Comparison of ENCODE assay signal across 7 mouse cellular contexts in genomic region chr11:71032491-71033162, GRCm38 (mm10). TPM values are rescaled to one million over a fixed set of nuclear protein-coding genes. Genes with fewer than 3 reads are reported as not detected.
DNase-seq lines count a peak whose midpoint lies in the region; ATAC-seq lines count a peak whose summit lies in the region.

No protein-coding gene starts in this region.

- peaks cover 34% of the 10 kb centered on the region for H3K4me1 ChIP-seq in forebrain, embryonic 13.5 days
- H3K4me1 ChIP-seq in midbrain, embryonic 12.5 days: peaks cover 25% of the 10 kb centered on the region

- peak overlapping the region; percentile 72 for H3K4me2 ChIP-seq in forebrain, embryonic 13.5 days
- H3K4me2 ChIP-seq in midbrain, embryonic 12.5 days (replicated peaks): peak overlapping the region; percentile 64

- 1% methylated on average over 26 of the region's 26 CpGs for WGBS in forebrain, embryonic 13.5 days
- WGBS in midbrain, embryonic 12.5 days: 3% methylated on average over 26 of the region's 26 CpGs

- H3K9ac ChIP-seq in forebrain, embryonic 13.5 days: peak overlapping the region; percentile 84
- H3K9ac ChIP-seq in midbrain, embryonic 12.5 days (replicated peaks): peak overlapping the region; percentile 85

- H3K36me3 ChIP-seq in forebrain, embryonic 13.5 days (ENCODE audit: poor library complexity, severe bottlenecking): peaks cover 14% of the 10 kb centered on the region
- H3K36me3 ChIP-seq in midbrain, embryonic 12.5 days: peaks cover 6% of the 10 kb centered on the region

- no peaks in the 10 kb centered on the region for H3K9me3 ChIP-seq in forebrain, embryonic 13.5 days (replicated peaks)
- no peaks in the 10 kb centered on the region for H3K9me3 ChIP-seq in midbrain, embryonic 12.5 days

- ATAC-seq in forebrain, embryonic 13.5 days: peak; percentile 11; the same call in 1 of the 2 replicates
- ATAC-seq in midbrain, embryonic 12.5 days (ENCODE audit: low FRiP score, low read depth): peak; percentile 13; the same call in 1 of the 2 replicates

- no peaks in the 10 kb centered on the region for H3K27me3 ChIP-seq in forebrain, embryonic 13.5 days
- H3K27me3 ChIP-seq in midbrain, embryonic 12.5 days: no peaks in the 10 kb centered on the region

- peak overlapping the region; percentile 73 for H3K4me3 ChIP-seq in forebrain, embryonic 13.5 days
- H3K4me3 ChIP-seq in midbrain, embryonic 12.5 days: peak overlapping the region; percentile 74

- peak overlapping the region; percentile 99 for H3K27ac ChIP-seq in forebrain, embryonic 13.5 days
- peak overlapping the region; percentile 95 for H3K27ac ChIP-seq in midbrain, embryonic 12.5 days (replicated peaks)

- DNase-seq in lung, postnatal 10 days: peak; percentile 15
- DNase-seq in lung, postnatal 25 days (ENCODE audit: low spot score): no peak
- peak; percentile 16 to 34 for DNase-seq in layer of hippocampus, postnatal 25 days (ENCODE audit: extremely low spot score in 1 of 2, low spot score in 1 of 2)
- DNase-seq in yolk sac, embryonic 10.5 days (ENCODE audit: low spot score): peak; percentile 4
- no peak for DNase-seq in urinary bladder, postnatal 14 days (ENCODE audit: low spot score)

RNA-seq across cellular contexts. Expression of gene 6330403K07Rik, which starts 0.7 kb away (rescaled TPM):
- polyA plus RNA-seq in forebrain, embryonic 13.5 days (2015; fragmentation: Nextera tagmentation; extraction: Ambion mirVana): 425 and 437 TPM in 2 replicates
- 100 to 1,000 TPM; 172 to 217 TPM for total RNA-seq in layer of hippocampus, postnatal 25 days (2021)
- polyA plus RNA-seq in midbrain, embryonic 12.5 days (2016; fragmentation: Nextera tagmentation; extraction: Ambion mirVana): 406 and 410 TPM in 2 replicates

RNA-seq across cellular contexts. Expression of gene Derl2, which starts 13.0 kb away (rescaled TPM):
- 36.9 and 37.8 TPM in 2 replicates for polyA plus RNA-seq in forebrain, embryonic 13.5 days (2015; fragmentation: Nextera tagmentation; extraction: Ambion mirVana)
- 10 to 100 TPM; 23.6 to 27.1 TPM for total RNA-seq in layer of hippocampus, postnatal 25 days (2021)
- 44.6 and 47.1 TPM in 2 replicates for polyA plus RNA-seq in midbrain, embryonic 12.5 days (2016; fragmentation: Nextera tagmentation; extraction: Ambion mirVana)

RNA-seq across cellular contexts. Expression of gene Mis12, which starts 13.2 kb away (rescaled TPM):
- polyA plus RNA-seq in forebrain, embryonic 13.5 days (2015; fragmentation: Nextera tagmentation; extraction: Ambion mirVana): 51.3 and 53.5 TPM in 2 replicates
- 10 to 100 TPM; 12.9 to 15.7 TPM for total RNA-seq in layer of hippocampus, postnatal 25 days (2021)
- 52.7 and 57.1 TPM in 2 replicates for polyA plus RNA-seq in midbrain, embryonic 12.5 days (2016; fragmentation: Nextera tagmentation; extraction: Ambion mirVana)

RNA-seq across cellular contexts. Expression of gene Dhx33, which starts 28.4 kb away (rescaled TPM):
- polyA plus RNA-seq in forebrain, embryonic 13.5 days (2015; fragmentation: Nextera tagmentation; extraction: Ambion mirVana): 11.9 and 14.8 TPM in 2 replicates
- 10 to 100 TPM; 54.2 to 56.4 TPM for total RNA-seq in layer of hippocampus, postnatal 25 days (2021)
- polyA plus RNA-seq in midbrain, embryonic 12.5 days (2016; fragmentation: Nextera tagmentation; extraction: Ambion mirVana): 19.3 and 20.0 TPM in 2 replicates

RNA-seq across cellular contexts. Expression of gene C1qbp, which starts 49.8 kb away (rescaled TPM):
- polyA plus RNA-seq in forebrain, embryonic 13.5 days (2015; fragmentation: Nextera tagmentation; extraction: Ambion mirVana): 229 and 242 TPM in 2 replicates
- total RNA-seq in layer of hippocampus, postnatal 25 days (2021): 100 to 1,000 TPM; 101 to 111 TPM
- polyA plus RNA-seq in midbrain, embryonic 12.5 days (2016; fragmentation: Nextera tagmentation; extraction: Ambion mirVana): 209 and 224 TPM in 2 replicates

Comparison
In these comparisons a context has a peak if more than half of its experiments do, and no peak if none do; other contexts are left out.
1. DNase-seq: peak in lung, postnatal 10 days (single experiment), layer of hippocampus, postnatal 25 days (2 of 2) and yolk sac, embryonic 10.5 days (single experiment); none in lung, postnatal 25 days (single experiment) and urinary bladder, postnatal 14 days (single experiment).